Mouse (Mus musculus) ZHBTc4 (cell line): ENCODE measurements around the gene Lelp1.

ENCODE experiments used
- DNase-seq: peaks from one replicate; pipeline ENCODE4 v3.0.0-alpha.2; 2011; ENCODE audit warnings: low read depth, low spot score

The Lelp1 gene

DNA sequence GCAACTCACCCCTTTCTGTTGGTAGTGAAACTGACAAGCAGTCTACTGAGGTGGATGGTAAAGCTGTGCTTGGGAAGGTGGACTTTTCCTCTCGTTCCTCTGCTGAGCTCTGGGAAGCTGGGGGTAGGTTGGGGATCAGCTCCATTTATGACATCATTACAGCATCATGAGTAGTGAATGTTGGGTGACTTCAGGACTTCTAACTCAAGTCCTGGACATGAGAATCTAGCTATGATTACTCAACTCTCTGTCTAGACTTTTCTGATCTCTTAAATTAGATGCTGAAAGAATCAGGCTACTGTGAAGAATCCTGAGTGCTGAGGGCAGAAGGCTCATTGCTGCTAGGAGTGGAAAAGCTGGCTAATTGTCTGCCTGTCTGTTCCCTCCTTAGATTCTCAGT is at the start of gene Lelp1:
Lelp1 (minus strand) TSS at position 101 of the 400 bp plus-strand sequence.
- DNase-seq: no peak

GRCm38 (mm10) chr3:92176880-92177279 is 34.3 kb upstream of the Lelp1 start:
- DNase-seq: no peak

DNA sequence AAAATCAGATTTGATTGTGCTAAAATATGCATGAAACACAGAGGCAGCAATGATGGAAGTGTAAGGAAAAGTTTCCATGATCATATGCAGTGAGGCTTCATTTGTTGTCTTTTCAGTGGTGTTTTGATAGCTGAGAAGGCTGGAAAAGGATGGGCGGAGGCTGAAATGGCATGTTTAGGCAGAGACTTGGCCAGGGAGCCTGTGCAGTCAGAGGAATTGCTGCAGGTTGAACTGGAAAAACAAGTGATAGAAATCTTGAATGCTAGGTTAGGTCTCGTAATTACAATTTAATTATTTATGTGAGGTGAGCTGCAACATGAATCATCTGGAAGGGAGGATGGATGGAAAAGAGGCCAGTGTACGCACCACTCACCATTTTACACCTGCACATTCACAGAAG is 27.3 kb upstream of the Lelp1 start:
- DNase-seq: no peak

DNA sequence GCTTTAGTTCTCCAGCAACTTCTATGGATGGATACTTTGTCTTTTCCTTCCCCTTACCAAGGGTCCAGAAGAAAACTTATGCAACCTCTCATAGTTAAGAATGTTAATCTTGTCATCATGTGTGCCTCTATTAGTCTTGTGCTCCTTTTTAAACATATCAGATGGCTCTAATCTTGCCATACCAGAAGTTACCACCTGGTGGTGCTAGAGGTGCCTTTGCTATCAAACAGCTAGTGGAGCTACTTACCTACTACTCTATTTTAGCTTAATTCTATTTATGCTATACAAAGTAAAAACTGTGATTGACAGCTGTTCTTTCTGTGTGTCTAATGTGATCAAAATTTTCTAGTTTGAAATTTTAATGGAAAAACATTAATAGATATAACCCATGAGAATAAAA is 10.8 kb upstream of the Lelp1 start:
- DNase-seq: peak; percentile 65

DNA sequence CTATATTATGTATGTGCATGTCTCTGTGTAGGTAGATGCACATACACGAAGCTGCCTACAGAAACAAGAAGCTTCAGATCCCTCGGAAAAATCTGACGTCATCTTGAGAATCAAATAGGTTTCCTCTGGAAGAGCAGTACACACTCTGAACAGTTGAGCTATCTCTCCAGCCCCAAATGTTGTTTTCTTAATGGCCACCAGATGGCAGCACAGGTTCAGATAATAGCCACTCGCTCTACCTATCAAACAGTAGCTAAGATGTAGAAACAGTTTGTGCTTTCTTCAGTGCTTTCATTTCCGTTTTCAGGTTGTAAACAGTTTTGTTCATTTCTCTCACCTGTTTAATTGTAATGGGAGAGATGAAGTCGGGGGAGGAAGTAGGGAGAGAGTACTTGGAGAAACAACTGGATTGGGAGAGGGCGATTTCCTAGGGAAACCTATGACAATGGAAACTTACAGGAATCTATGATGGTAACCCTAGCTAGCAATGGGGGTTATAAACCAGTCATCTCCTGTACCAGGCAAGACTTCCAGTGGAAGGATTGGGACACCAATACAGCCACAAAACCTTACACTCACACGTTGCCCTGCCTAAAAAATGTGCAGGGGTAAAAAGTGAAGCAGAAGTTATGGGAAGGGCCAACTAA is 8.2 kb upstream of the Lelp1 start:
- DNase-seq: peak; percentile 76

GRCm38 (mm10) chr3:92147913-92148312 is 5.4 kb upstream of the Lelp1 start:
- DNase-seq: no peak

- DNase-seq: peak; percentile 24
Observed at GRCm38 (mm10) chr3:92147420-92147819, 4.9 kb upstream of the Lelp1 start.

- no peak for DNase-seq
Observed at GRCm38 (mm10) chr3:92123847-92124246, 18.7 kb downstream of the Lelp1 start, which contains the start of gene Prr9. Gene Prr9, minus strand, starts transcription at chr3:92123947.

DNA sequence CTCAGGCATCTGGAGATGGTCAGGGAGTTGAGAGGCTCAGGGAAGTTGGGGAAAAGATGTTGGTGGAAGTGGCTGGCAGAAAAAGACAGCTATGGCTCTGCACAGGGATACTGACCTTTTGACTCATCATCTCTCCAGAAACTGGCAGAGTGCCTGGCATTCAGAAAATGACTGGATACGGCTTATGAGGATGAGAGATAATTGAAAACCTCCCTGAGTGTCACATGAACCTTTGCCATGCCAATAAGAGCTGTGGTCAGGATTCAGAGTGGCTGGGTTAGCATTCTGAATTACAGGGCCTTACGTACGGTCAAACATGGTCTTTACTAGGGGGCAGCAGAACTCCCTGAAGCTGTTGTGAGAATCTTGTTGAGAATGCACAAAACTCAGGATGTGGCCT is 21.6 kb downstream of the Lelp1 start:
- DNase-seq: no peak

- DNase-seq: peak; percentile 64
Observed at GRCm38 (mm10) chr3:92117930-92118329, 24.6 kb downstream of the Lelp1 start.

DNA sequence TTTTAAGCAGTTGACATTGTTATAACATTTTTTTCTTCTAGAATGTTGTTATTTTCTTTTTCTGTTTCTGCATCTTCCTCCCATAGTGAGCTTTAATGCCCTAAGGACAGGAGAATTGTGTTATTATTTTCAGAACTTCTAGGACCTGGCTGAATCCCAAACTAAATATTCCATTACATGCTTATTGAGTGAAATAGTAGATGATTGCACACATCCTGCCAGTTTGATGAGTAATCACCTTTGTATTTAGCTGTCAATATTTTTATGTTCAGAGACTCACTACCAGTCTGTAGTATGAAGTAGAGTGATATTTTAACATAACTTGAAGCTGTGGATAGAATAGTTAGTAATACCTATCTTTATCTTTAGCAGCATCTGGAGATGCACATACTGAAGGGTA is 31.0 kb downstream of the Lelp1 start:
- DNase-seq: no peak

DNA sequence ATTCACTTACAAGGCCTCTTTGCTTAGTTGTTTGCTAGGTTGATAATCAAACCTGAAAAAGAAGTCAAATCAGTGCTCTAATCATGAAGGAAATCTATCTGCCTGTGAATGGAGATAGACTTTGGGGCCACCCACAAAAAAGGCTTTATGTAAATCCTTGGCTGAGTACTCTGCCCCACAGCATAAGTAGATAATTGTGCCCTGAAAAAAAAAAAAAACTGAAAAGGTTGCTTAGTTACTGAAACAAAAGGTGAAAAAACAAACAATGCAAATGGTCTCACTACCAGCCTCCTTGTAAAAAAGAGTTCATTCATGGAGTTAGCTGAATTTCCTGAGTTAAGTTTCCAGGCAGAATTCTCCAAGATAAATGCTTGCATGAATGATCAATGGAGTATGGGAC is 31.8 kb downstream of the Lelp1 start:
- no peak for DNase-seq

- DNase-seq: peak; percentile 64
Observed at GRCm38 (mm10) chr3:92106582-92106981, 36.0 kb downstream of the Lelp1 start.
